Mouse (Mus musculus) intestine, embryonic 14.5 days (tissue): ENCODE measurements at regions not wholly inside any gene's neighbourhood (a gene's known extent, or its start where the extent isn't known, plus 50 kb on each side); places are given as distances from the start of the nearest gene placed in this dataset.

Source experiments
- ATAC-seq: fragments of 200-750 bp; cut with Nextera tagmentation; replicated peaks from 2 replicates; pipeline ENCODE4 v1.8.0; 2017; ENCODE audit warnings: low read depth, moderate number of reproducible peaks, moderate TSS enrichment, moderate library complexity; ENCODE audit not compliant: low FRiP score, low TSS enrichment
- DNase-seq: peaks from one replicate; pipeline ENCODE4 v3.0.0-alpha.2; 2018; ENCODE audit warnings: low spot score
- H3K27ac ChIP-seq: fragments of 300-500 bp; sonication (generic); 2 replicates; pipeline ENCODE4 v1.5.1; 2014; ENCODE audit warnings: low read depth, mild to moderate bottlenecking, control low read depth
- H3K27me3 ChIP-seq: fragments of 300-500 bp; sonication (generic); replicated peaks from 2 replicates; pipeline ENCODE4 v1.6.1; 2014; ENCODE audit warnings: low read length, control low read depth; ENCODE audit not compliant: control insufficient read depth, insufficient read depth
- H3K36me3 ChIP-seq: fragments of 300-500 bp; sonication (generic); 2 replicates; pipeline ENCODE4 v1.6.1; 2014; ENCODE audit warnings: low read length, control low read depth; ENCODE audit not compliant: control insufficient read depth, insufficient read depth
- H3K4me1 ChIP-seq: fragments of 300-500 bp; sonication (generic); replicated peaks from 2 replicates; pipeline ENCODE4 v1.6.1; 2014; ENCODE audit warnings: low read length, control low read depth, mixed read lengths; ENCODE audit not compliant: control insufficient read depth, insufficient read depth
- H3K4me2 ChIP-seq: fragments of 300-500 bp; sonication (generic); 2 replicates; pipeline ENCODE4 v1.6.1; 2014; ENCODE audit warnings: low read length
- H3K4me3 ChIP-seq: fragments of 300-500 bp; sonication (generic); 2 replicates; pipeline ENCODE4 v1.5.1; 2014; ENCODE audit warnings: low read depth, low read length, control low read depth, mixed read lengths
- H3K9ac ChIP-seq: fragments of 300-500 bp; sonication (generic); 2 replicates; pipeline ENCODE4 v1.6.1; 2014; ENCODE audit warnings: mild to moderate bottlenecking, low read length
- H3K9me3 ChIP-seq: fragments of 300-500 bp; sonication (generic); 2 replicates; pipeline ENCODE4 v1.6.1; 2016; ENCODE audit warnings: low read length, control low read depth; ENCODE audit not compliant: control insufficient read depth
- WGBS: fragments of 180-500 bp; shearing (Covaris S2); extraction: QIAGEN DNeasy Blood & Tissue Kit; methylation state at CpG from one replicate; pipeline ENCODE4 v1.1.7; 2014; 5-methylcytosine and 5-hydroxymethylcytosine counted together

DNA sequence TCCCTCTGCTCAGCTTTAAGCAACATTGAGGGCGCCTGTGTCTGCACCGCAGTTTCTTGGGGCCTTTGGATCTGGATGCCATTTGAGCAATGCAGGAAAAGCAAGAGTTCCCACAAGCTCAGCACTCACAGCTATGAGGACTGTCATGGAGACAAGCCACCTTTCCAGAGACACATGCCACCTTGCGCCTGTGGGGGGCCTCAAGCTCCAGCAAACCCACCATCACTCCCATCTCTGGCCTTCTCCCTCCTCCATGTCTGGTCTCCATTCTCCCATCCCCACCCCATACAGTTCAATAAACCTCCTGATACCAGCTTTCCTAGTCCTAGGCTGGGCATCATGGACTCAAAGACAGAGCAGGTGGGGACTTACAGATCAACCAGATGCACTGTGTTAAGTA lies 97.8 kb downstream of the Wdr11 start:
- no peaks in the 10 kb centered on the region for H3K36me3 ChIP-seq
- no peak overlapping the region for H3K27ac ChIP-seq
- no peaks in the 10 kb centered on the region for H3K9me3 ChIP-seq
- peaks cover 14% of the 10 kb centered on the region; the same call in 1 of the 2 replicates for H3K4me1 ChIP-seq
- 94% methylated on average over 3 of the region's 3 CpGs for WGBS
- H3K27me3 ChIP-seq: no peaks in the 10 kb centered on the region
- ATAC-seq (no peak), DNase-seq (peak; percentile 16)
- no peak overlapping the region for H3K4me2 ChIP-seq
- H3K4me3 ChIP-seq: no peak overlapping the region
- no peak overlapping the region for H3K9ac ChIP-seq

DNA sequence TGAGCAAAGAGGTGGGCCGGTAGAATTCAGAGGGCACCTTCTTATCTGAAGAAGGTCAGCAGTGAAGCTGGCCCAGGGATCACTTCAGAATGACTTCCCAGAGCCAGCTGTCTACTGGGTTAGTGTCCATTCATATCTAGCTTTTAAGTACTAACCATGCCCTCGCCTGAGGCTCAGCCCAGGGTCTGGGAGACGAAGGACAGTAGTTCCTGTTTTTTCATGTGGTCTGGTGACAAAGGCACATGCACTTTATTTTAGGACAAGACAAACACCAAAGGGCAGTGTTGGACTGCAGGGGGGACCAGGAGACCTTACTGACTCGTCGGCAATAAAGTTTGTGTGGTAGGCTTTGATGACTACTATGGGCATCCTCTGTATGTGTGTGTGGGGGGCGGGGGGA lies 99.2 kb downstream of the Wdr11 start:
- DNase-seq (peak; percentile 48), ATAC-seq (no peak)
- Histone ChIP-seq H3K27me3 (no peaks in the 10 kb centered on the region), H3K4me2 (no peak overlapping the region), H3K4me1 (peaks cover 12% of the 10 kb centered on the region; the same call in 1 of the 2 replicates), H3K9me3 (no peaks in the 10 kb centered on the region), H3K9ac (no peak overlapping the region), H3K4me3 (no peak overlapping the region), H3K27ac (no peak overlapping the region), H3K36me3 (no peaks in the 10 kb centered on the region)
- WGBS: 79% methylated on average over 6 of the region's 6 CpGs

DNA sequence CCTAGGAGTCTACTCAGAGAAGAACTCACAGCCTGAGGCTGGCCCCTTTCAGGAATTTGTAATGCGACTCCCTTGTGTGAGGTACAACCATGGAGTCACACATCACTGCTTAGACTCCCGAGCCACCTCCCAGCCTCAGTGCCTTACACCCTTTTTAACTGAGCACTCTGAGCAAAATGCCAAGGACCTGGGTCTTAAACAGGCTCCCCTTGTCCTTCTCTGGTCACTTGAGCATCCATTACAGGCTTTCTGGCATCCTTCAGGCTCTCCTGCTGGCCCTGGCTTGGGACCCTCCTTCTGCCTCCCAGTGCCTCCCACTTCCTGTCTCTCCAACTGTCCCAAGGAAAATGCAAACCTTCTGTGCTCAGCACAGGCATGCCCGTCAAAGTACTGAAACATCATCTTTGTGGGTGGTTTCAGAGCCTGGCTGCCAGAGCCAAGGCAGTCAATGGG lies 100.0 kb downstream of the Wdr11 start:
- H3K9me3 ChIP-seq: no peaks in the 10 kb centered on the region
- no peaks in the 10 kb centered on the region for H3K27me3 ChIP-seq
- peaks cover 10% of the 10 kb centered on the region; the same call in 1 of the 2 replicates for H3K4me1 ChIP-seq
- H3K36me3 ChIP-seq: no peaks in the 10 kb centered on the region
- no peak overlapping the region for H3K27ac ChIP-seq
- ATAC-seq: no peak
- 23% methylated on average over 3 of the region's 3 CpGs for WGBS
- no peak overlapping the region for H3K9ac ChIP-seq
- DNase-seq: peak; percentile 51
- no peak overlapping the region for H3K4me3 ChIP-seq
- no peak overlapping the region for H3K4me2 ChIP-seq

DNA sequence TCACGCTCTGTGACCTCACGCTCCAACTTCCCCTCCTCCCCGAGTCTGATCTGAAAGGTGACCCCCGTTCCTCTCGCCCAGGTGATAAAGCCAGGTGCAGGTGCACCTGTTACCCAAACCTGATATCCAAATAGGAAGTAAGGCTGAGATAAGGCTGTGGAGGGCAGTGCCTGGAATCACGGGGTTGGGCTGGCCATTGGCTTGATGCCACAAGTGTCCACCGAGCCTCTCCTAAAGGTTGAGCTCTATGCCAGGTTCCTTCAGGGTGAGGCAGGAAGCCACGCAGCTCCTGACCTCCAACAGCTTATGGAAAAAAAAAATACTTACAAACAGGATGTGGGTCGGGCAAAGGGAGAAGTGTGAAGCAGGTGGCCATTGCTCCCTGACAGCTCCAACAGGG lies 102.0 kb downstream of the Wdr11 start:
- Histone ChIP-seq H3K9me3 (no peaks in the 10 kb centered on the region), H3K9ac (no peak overlapping the region), H3K4me2 (no peak overlapping the region), H3K36me3 (no peaks in the 10 kb centered on the region), H3K27ac (no peak overlapping the region), H3K27me3 (no peaks in the 10 kb centered on the region), H3K4me3 (no peak overlapping the region), H3K4me1 (peaks cover 8% of the 10 kb centered on the region; the same call in 1 of the 2 replicates)
- 75% methylated on average over 9 of the region's 9 CpGs for WGBS
- ATAC-seq (no peak), DNase-seq (peak; percentile 47)

DNA sequence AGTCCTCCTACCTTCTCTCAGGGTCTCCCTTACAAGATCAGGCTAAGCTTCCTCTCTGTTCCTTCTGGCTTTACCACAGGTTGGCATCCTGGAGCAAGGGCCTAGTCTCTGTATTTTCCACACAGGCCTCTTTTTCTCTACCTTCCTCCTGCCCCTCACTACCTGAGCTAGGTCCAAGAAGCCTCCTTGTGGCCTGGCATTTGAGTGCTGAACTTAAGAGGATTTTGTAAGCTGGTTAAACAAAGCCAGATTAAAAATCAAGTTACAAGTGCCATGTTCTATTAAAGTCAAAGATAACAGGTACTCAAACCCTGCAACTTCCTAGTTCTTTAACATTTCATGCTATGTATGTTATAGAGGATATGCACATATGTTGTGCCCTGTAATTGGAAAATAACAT lies 102.5 kb downstream of the Wdr11 start:
- H3K4me1 ChIP-seq: peaks cover 8% of the 10 kb centered on the region; the same call in 1 of the 2 replicates
- no peaks in the 10 kb centered on the region for H3K9me3 ChIP-seq
- H3K4me2 ChIP-seq: no peak overlapping the region
- no peak overlapping the region for H3K27ac ChIP-seq
- no peak for ATAC-seq
- no peak overlapping the region for H3K9ac ChIP-seq
- no peaks in the 10 kb centered on the region for H3K36me3 ChIP-seq
- H3K27me3 ChIP-seq: no peaks in the 10 kb centered on the region
- no peak overlapping the region for H3K4me3 ChIP-seq
- DNase-seq: no peak

DNA sequence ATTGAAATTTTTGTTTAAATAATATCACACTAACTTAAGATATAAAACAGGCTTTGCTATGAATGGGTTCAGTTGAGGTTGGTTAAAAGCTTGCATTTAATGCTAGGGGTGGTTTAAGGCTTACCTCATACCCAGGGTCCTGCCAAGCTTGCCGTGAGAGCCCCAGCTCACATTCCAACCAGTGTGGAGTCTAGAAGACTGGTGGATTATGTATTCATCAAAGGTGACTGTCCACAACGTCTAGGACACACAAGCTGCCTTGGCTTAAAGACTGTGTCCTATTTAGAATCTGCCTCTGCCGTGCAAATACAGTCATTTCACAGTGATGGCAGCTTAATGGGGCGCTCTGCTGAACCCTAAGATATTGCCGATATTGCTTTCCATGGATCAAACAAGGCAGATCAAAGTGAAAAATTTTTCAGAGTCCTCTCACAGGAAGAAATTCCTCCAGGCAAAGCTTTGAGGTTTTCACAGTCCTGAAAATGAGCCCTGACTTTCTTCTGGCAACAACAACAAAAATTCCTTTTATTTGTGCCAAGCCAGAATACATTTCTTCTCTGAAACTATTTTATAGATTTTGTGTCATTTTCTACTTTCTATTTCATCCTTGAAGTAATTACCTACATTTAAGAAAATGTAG lies 108.4 kb downstream of the Wdr11 start:
- no peak overlapping the region for H3K27ac ChIP-seq
- DNase-seq (peak; percentile 38), ATAC-seq (no peak)
- no peaks in the 10 kb centered on the region for H3K27me3 ChIP-seq
- H3K36me3 ChIP-seq: no peaks in the 10 kb centered on the region
- H3K9ac ChIP-seq: no peak overlapping the region
- H3K4me3 ChIP-seq: no peak overlapping the region
- no peak overlapping the region for H3K4me2 ChIP-seq
- no peaks in the 10 kb centered on the region for H3K4me1 ChIP-seq
- no peaks in the 10 kb centered on the region for H3K9me3 ChIP-seq
- 75% methylated on average over 5 of the region's 5 CpGs for WGBS

DNA sequence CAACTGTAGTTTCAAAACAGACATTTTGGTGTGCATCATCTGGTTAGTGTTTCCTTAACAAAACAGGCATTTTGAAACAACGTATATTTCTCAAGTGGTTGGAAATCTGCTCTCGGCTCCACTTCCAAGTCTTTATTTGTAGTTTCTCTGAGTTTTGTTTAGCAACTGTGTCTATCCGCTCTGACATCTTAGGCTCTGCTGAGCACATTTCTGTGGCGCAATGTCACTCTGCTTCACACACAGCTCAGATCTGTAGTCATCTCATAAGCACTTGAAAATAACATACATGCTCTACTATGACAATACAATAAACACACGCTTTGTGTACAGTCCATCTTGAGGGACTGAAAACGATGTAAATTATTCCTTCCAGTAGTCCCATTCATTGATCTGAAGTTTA lies 135.9 kb downstream of the Wdr11 start:
- H3K27me3 ChIP-seq: no peaks in the 10 kb centered on the region
- no peak for DNase-seq
- peak overlapping the region; percentile 44; the same call in 1 of the 2 replicates for H3K27ac ChIP-seq
- ATAC-seq: no peak
- H3K9ac ChIP-seq: no peak overlapping the region
- H3K4me3 ChIP-seq: no peak overlapping the region
- WGBS: 52% methylated on average over 6 of the region's 6 CpGs
- no peak overlapping the region for H3K4me2 ChIP-seq
- H3K9me3 ChIP-seq: no peaks in the 10 kb centered on the region
- H3K4me1 ChIP-seq: peaks cover 23% of the 10 kb centered on the region
- H3K36me3 ChIP-seq: no peaks in the 10 kb centered on the region

DNA sequence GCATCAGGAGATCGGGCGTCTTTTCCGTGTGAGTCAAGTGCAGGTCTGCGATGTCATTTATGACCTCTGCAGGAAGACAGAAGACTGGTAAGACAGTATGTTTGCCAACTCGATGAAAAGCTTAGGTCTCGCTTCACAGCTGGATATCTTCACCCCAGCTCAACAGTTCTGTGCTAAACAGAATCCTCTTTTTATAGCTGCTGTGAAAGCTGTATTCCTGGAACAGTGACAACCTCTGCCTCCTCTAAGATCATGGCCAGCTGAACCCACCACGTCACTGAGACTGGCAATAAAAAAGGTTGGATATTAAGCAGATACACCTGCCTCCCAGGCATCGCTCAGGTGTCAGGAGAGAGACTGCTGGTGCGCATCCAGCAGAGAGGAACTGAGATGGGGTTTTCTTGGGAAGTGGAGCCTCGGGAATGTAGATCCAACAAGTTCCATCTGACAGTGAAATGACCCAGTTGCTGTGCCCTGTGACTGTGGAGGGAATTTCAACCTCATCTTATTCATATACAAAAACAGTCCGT lies 138.1 kb downstream of the Wdr11 start:
- Histone ChIP-seq H3K4me3 (no peak overlapping the region), H3K4me1 (peaks cover 23% of the 10 kb centered on the region), H3K36me3 (no peaks in the 10 kb centered on the region), H3K4me2 (peak overlapping the region; percentile 15; the same call in 1 of the 2 replicates), H3K27me3 (no peaks in the 10 kb centered on the region), H3K9ac (no peak overlapping the region), H3K9me3 (no peaks in the 10 kb centered on the region), H3K27ac (peak overlapping the region; percentile 62)
- 20% methylated on average over 11 of the region's 11 CpGs for WGBS
- peak; percentile 89 for ATAC-seq
- DNase-seq: peak; percentile 76
